Mouse (Mus musculus) hindbrain, embryonic 12.5 days (tissue): ENCODE results near the gene Bcl11b. TPM values are rescaled to one million over a fixed set of nuclear protein-coding genes. Genes with fewer than 3 reads are reported as not detected.

ENCODE experiments used
- ATAC-seq: fragments of 200-750 bp; cut with Nextera tagmentation; 2 replicates; pipeline ENCODE4 v1.8.0; 2017; ENCODE audit warnings: moderate TSS enrichment; ENCODE audit not compliant: low FRiP score
- H3K27ac ChIP-seq: fragments of 300-500 bp; sonication (generic); 2 replicates; pipeline ENCODE4 v1.5.1; 2016; ENCODE audit warnings: mild to moderate bottlenecking
- H3K27me3 ChIP-seq: fragments of 300-500 bp; sonication (generic); 2 replicates; pipeline ENCODE4 v1.6.1; 2016; ENCODE audit warnings: mild to moderate bottlenecking
- H3K36me3 ChIP-seq: fragments of 300-500 bp; sonication (generic); 2 replicates; pipeline ENCODE4 v1.6.1; 2016; ENCODE audit warnings: mild to moderate bottlenecking
- H3K4me1 ChIP-seq: fragments of 300-500 bp; sonication (generic); 2 replicates; pipeline ENCODE4 v1.6.1; 2016
- H3K4me2 ChIP-seq: fragments of 300-500 bp; sonication (generic); replicated peaks from 2 replicates; pipeline ENCODE4 v1.6.1; 2016; ENCODE audit warnings: mild to moderate bottlenecking
- H3K4me3 ChIP-seq: fragments of 300-500 bp; sonication (generic); 2 replicates; pipeline ENCODE4 v1.5.1; 2016; ENCODE audit warnings: mild to moderate bottlenecking
- H3K9ac ChIP-seq: fragments of 300-500 bp; sonication (generic); 2 replicates; pipeline ENCODE4 v1.6.1; 2016; ENCODE audit warnings: mild to moderate bottlenecking, moderate library complexity
- H3K9me3 ChIP-seq: fragments of 300-500 bp; sonication (generic); replicated peaks from 2 replicates; pipeline ENCODE4 v1.6.1; 2016; ENCODE audit warnings: mild to moderate bottlenecking
- WGBS: fragments of 180-500 bp; shearing (Covaris S2); methylation state at CpG from one replicate; pipeline ENCODE4 v1.1.7; 2016; 5-methylcytosine and 5-hydroxymethylcytosine counted together
- polyA plus RNA-seq: library from polyadenylated mRNA; unstranded; fragments of >200 nt; fragmentation: Nextera tagmentation; extraction: Ambion mirVana; gene quantifications from 2 replicates; pipeline ENCODE4 v1.2.1, GENCODE M21; 2016

Gene Bcl11b
- polyA plus RNA-seq, 1 experiment from 2014 or later, result 25.9 TPM

GRCm38 (mm10) chr12:107997241-107997640 is 6.2 kb downstream of the Bcl11b start:
- Histone ChIP-seq H3K27ac (no peak overlapping the region), H3K9ac (no peak overlapping the region; the same call in 1 of the 2 replicates), H3K27me3 (peaks cover 7% of the 10 kb centered on the region; the same call in 1 of the 2 replicates), H3K4me3 (no peak overlapping the region), H3K36me3 (no peaks in the 10 kb centered on the region), H3K4me2 (peak overlapping the region; percentile 67), H3K9me3 (no peaks in the 10 kb centered on the region), H3K4me1 (peaks cover 71% of the 10 kb centered on the region)
- no peak for ATAC-seq
- WGBS, result 42% methylated on average over 3 of the region's 3 CpGs

- H3K27me3 ChIP-seq, result peaks cover 7% of the 10 kb centered on the region; the same call in 1 of the 2 replicates
- 57% methylated on average over 4 of the region's 4 CpGs for WGBS
- no peaks in the 10 kb centered on the region for H3K36me3 ChIP-seq
- H3K4me3 ChIP-seq, result no peak overlapping the region
- no peak for ATAC-seq
- H3K9me3 ChIP-seq, result no peaks in the 10 kb centered on the region
- peaks cover 74% of the 10 kb centered on the region for H3K4me1 ChIP-seq
- peak overlapping the region; percentile 67 for H3K4me2 ChIP-seq
- no peak overlapping the region for H3K9ac ChIP-seq
- H3K27ac ChIP-seq, result no peak overlapping the region
Measured at GRCm38 (mm10) chr12:107996773-107997172, 6.6 kb downstream of the Bcl11b start.

DNA sequence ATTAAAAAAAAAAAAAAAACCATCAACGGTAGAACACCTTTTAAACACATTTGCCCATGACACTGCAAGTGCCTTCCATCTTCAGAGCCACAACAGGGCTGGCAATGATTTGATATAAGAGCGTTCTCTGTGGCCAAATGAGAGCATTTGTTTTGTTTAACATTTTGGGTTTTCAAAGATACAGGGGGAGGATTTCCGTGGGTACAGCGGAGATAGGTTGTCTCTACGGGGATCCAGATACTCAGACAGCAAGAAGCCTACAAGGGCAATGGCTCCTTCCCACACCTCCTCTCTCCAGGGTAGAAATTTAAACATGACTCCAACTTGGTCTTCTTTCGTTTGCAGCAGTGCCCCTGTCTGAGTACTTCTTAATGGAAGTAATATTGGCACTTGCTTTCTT is 7.2 kb downstream of the Bcl11b start:
- Histone ChIP-seq H3K27ac (no peak overlapping the region), H3K4me1 (peaks cover 74% of the 10 kb centered on the region), H3K27me3 (peaks cover 7% of the 10 kb centered on the region; the same call in 1 of the 2 replicates), H3K9ac (no peak overlapping the region), H3K36me3 (no peaks in the 10 kb centered on the region), H3K9me3 (no peaks in the 10 kb centered on the region), H3K4me3 (no peak overlapping the region), H3K4me2 (no peak overlapping the region)
- 72% methylated on average over 6 of the region's 6 CpGs for WGBS
- no peak for ATAC-seq

GRCm38 (mm10) chr12:107994421-107994820 is 9.0 kb downstream of the Bcl11b start:
- WGBS, result 64% methylated on average over 4 of the region's 4 CpGs
- H3K9ac ChIP-seq, result 0 out of 2 replicates have a peak overlapping the region, but pooled peaks have one; percentile 14
- H3K9me3 ChIP-seq, result no peaks in the 10 kb centered on the region
- no peak overlapping the region for H3K4me3 ChIP-seq
- H3K36me3 ChIP-seq, result peaks cover 3% of the 10 kb centered on the region; the same call in 1 of the 2 replicates
- 0 out of 2 replicates have a peak overlapping the region, but pooled peaks have one; percentile 15 for H3K4me2 ChIP-seq
- ATAC-seq, result no peak
- peaks cover 75% of the 10 kb centered on the region for H3K4me1 ChIP-seq
- H3K27me3 ChIP-seq, result peaks cover 5% of the 10 kb centered on the region
- no peak overlapping the region for H3K27ac ChIP-seq

GRCm38 (mm10) chr12:107993029-107993428 is 10.4 kb downstream of the Bcl11b start:
- H3K4me3 ChIP-seq, result no peak overlapping the region
- peaks cover 16% of the 10 kb centered on the region for H3K36me3 ChIP-seq
- no peaks in the 10 kb centered on the region for H3K9me3 ChIP-seq
- H3K4me2 ChIP-seq, result no peak overlapping the region
- H3K27ac ChIP-seq, result no peak overlapping the region
- H3K4me1 ChIP-seq, result peaks cover 70% of the 10 kb centered on the region
- WGBS, result 87% methylated on average over 4 of the region's 4 CpGs
- no peak overlapping the region for H3K9ac ChIP-seq
- H3K27me3 ChIP-seq, result peaks cover 13% of the 10 kb centered on the region
- no peak for ATAC-seq

DNA sequence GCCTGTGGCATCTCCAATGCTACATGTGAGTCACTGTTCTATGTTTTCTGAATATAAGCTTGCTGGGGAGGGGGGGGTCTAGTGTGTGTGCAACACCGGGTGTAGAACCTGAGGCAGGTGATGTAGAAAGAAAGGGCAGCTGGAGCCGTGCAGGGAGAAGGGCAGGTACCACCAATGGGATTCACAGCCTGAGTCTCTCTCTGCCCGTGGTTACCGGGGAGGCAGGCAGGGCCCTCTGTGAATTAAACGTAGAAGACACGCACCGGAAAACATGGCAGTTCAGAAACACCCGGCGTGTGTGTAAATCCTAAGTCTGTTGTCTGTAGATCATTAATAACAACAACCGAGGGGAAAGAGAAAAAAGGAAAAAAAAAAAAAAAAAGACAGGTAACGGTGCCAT is 12.2 kb downstream of the Bcl11b start:
- H3K4me2 ChIP-seq, result no peak overlapping the region
- WGBS, result 64% methylated on average over 11 of the region's 11 CpGs
- peaks cover 66% of the 10 kb centered on the region for H3K4me1 ChIP-seq
- H3K9ac ChIP-seq, result no peak overlapping the region
- H3K27me3 ChIP-seq, result peaks cover 13% of the 10 kb centered on the region
- no peak overlapping the region for H3K27ac ChIP-seq
- H3K36me3 ChIP-seq, result peaks cover 16% of the 10 kb centered on the region
- H3K9me3 ChIP-seq, result no peaks in the 10 kb centered on the region
- no peak for ATAC-seq
- H3K4me3 ChIP-seq, result no peak overlapping the region

- H3K27me3 ChIP-seq, result peaks cover 2% of the 10 kb centered on the region; the same call in 1 of the 2 replicates
- H3K4me1 ChIP-seq, result peaks cover 62% of the 10 kb centered on the region
- 71% methylated on average over 8 of the region's 8 CpGs for WGBS
Measured at GRCm38 (mm10) chr12:107983211-107983610, 20.2 kb downstream of the Bcl11b start.

DNA sequence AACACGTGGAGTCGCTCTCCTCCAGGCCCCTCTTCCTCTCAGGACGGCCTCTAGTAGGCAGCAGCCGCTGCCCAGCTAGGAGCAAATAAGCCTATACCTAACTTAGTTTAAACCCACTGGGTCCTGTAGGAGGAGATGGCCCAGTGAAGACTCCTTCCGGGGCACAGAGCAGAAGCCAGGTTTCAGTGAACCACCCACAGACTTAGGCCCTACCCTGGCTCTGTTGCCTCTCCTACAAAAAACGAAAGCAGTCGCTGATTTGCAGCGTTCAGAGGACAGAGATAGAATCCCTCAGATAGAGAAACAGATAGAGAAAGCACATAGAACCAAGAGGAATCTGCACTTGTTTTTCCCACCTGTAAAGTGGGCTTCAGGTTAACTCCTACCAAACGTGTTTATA is 21.1 kb downstream of the Bcl11b start:
- H3K27ac ChIP-seq, result no peak overlapping the region
- no peaks in the 10 kb centered on the region for H3K9me3 ChIP-seq
- H3K4me2 ChIP-seq, result no peak overlapping the region
- no peaks in the 10 kb centered on the region for H3K27me3 ChIP-seq
- ATAC-seq, result no peak
- no peak overlapping the region for H3K9ac ChIP-seq
- 73% methylated on average over 9 of the region's 9 CpGs for WGBS
- peaks cover 66% of the 10 kb centered on the region for H3K4me1 ChIP-seq
- H3K36me3 ChIP-seq, result no peaks in the 10 kb centered on the region
- H3K4me3 ChIP-seq, result no peak overlapping the region

More at GRCm38 (mm10) chr12:107983211-107983610, 20.2 kb downstream of the Bcl11b start:
- Histone ChIP-seq H3K9ac (no peak overlapping the region), H3K27ac (no peak overlapping the region), H3K36me3 (peaks cover 2% of the 10 kb centered on the region; the same call in 1 of the 2 replicates), H3K4me2 (no peak overlapping the region), H3K4me3 (no peak overlapping the region), H3K9me3 (no peaks in the 10 kb centered on the region)
- no peak for ATAC-seq

GRCm38 (mm10) chr12:107981231-107981630 is 22.2 kb downstream of the Bcl11b start:
- WGBS, result 26% methylated on average over 6 of the region's 6 CpGs
- H3K27ac ChIP-seq, result no peak overlapping the region
- no peak overlapping the region for H3K4me3 ChIP-seq

DNA sequence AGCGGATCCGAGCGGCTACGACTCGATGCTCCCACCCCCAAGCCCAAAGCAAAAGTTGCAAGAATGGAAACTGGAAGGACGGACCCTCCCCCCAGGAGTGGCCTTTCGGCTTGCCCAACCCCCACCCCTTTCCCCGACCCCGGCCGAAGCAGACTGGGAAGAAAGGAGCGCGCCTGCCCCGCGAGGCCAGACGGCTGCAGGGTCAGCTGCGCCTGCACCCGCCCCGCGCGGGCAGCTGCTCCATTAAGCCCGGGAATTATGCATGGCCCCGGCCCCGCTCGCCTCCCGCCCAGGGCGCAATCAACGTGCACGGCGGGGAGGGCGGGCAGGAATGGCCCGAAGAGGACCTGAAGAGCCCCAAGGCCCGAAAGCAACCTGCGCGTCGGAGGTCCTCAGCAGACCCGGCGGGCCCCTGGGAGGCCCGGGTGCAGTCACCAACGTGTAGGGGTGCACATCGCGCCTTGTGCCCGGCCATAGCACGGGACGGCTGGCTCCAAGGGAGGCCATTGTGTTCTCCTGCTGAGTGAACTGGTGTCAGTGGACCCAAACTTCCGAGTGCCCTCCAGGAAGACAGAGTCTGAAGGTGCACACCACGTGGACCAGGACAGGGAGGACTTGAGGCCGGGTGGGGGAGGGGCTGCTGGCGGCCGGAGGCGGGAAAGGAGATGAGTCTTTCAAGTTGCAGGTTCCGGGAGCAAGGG is 23.0 kb downstream of the Bcl11b start:
- under 1% methylated on average over 51 of the region's 51 CpGs for WGBS
- peak overlapping the region; percentile 84 for H3K27ac ChIP-seq
- peak overlapping the region; percentile 56 for H3K9ac ChIP-seq
- peaks cover 76% of the 10 kb centered on the region for H3K4me1 ChIP-seq
- H3K36me3 ChIP-seq, result no peaks in the 10 kb centered on the region
- H3K4me2 ChIP-seq, result peak overlapping the region; percentile 67
- no peaks in the 10 kb centered on the region for H3K9me3 ChIP-seq
- H3K27me3 ChIP-seq, result no peaks in the 10 kb centered on the region
- peak overlapping the region; percentile 32 for H3K4me3 ChIP-seq
- ATAC-seq, result peak; percentile 74

More at GRCm38 (mm10) chr12:107981231-107981630, 22.2 kb downstream of the Bcl11b start:
- Histone ChIP-seq H3K9me3 (no peaks in the 10 kb centered on the region), H3K36me3 (no peaks in the 10 kb centered on the region), H3K4me2 (peak overlapping the region; percentile 67), H3K9ac (no peak overlapping the region), H3K27me3 (no peaks in the 10 kb centered on the region), H3K4me1 (peaks cover 70% of the 10 kb centered on the region)
- ATAC-seq, result no peak

GRCm38 (mm10) chr12:107979710-107980260 is 23.6 kb downstream of the Bcl11b start:
- Histone ChIP-seq H3K4me3 (peak overlapping the region; percentile 32), H3K4me2 (peak overlapping the region; percentile 67), H3K9me3 (no peaks in the 10 kb centered on the region), H3K4me1 (peaks cover 81% of the 10 kb centered on the region), H3K27ac (peak overlapping the region; percentile 84), H3K36me3 (no peaks in the 10 kb centered on the region), H3K9ac (peak overlapping the region; percentile 56), H3K27me3 (no peaks in the 10 kb centered on the region)
- ATAC-seq, result peak; percentile 26; the same call in 1 of the 2 replicates
- WGBS, result 2% methylated on average over 27 of the region's 28 CpGs

- Histone ChIP-seq H3K4me1 (peaks cover 87% of the 10 kb centered on the region), H3K4me2 (peak overlapping the region; percentile 35; the same call in 1 of the 2 replicates), H3K36me3 (no peaks in the 10 kb centered on the region), H3K27me3 (no peaks in the 10 kb centered on the region), H3K9me3 (no peaks in the 10 kb centered on the region), H3K27ac (no peak overlapping the region), H3K9ac (no peak overlapping the region), H3K4me3 (no peak overlapping the region)
- 48% methylated on average over 8 of the region's 8 CpGs for WGBS
- ATAC-seq, result no peak
Measured at GRCm38 (mm10) chr12:107978736-107979255, 24.6 kb downstream of the Bcl11b start.
